Mouse (Mus musculus): ENCODE data around the gene Kctd20.

Gene Kctd20

GRCm38 (mm10) chr17:28932274-28932673 is 19.5 kb upstream of the Kctd20 start:
- no peak for DNase-seq (ENCODE audit: low spot score)

GRCm38 (mm10) chr17:28934120-28934916 is 17.4 kb upstream of the Kctd20 start:
- DNase-seq (ENCODE audit: low spot score): no peak

- DNase-seq (ENCODE audit: low spot score): no peak
Observed at GRCm38 (mm10) chr17:28936133-28936532, 15.6 kb upstream of the Kctd20 start.

- DNase-seq (ENCODE audit: low spot score): no peak
Observed at GRCm38 (mm10) chr17:28936622-28937345, 15.0 kb upstream of the Kctd20 start.

GRCm38 (mm10) chr17:28940776-28941555 is 10.8 kb upstream of the Kctd20 start:
- DNase-seq (ENCODE audit: low spot score): no peak

- no peak for DNase-seq (ENCODE audit: low spot score)
Observed at GRCm38 (mm10) chr17:28942101-28942500, 9.6 kb upstream of the Kctd20 start.

- no peak for DNase-seq (ENCODE audit: low spot score)
Observed at GRCm38 (mm10) chr17:28943740-28944139, 8.0 kb upstream of the Kctd20 start, which contains the start of gene Pxt1. Gene Pxt1, minus strand, starts transcription at chr17:28943840.

- DNase-seq (ENCODE audit: low spot score): no peak
Observed at GRCm38 (mm10) chr17:28944481-28944880, 7.3 kb upstream of the Kctd20 start.

- no peak for DNase-seq (ENCODE audit: low spot score)
Observed at GRCm38 (mm10) chr17:28947011-28947939, 4.5 kb upstream of the Kctd20 start.

GRCm38 (mm10) chr17:28948661-28949060 is 3.1 kb upstream of the Kctd20 start:
- no peak for DNase-seq (ENCODE audit: low spot score)

GRCm38 (mm10) chr17:28950751-28951150 is 999 bp upstream of the Kctd20 start:
- no peak for DNase-seq (ENCODE audit: low spot score)

GRCm38 (mm10) chr17:28953251-28953650 is 1.5 kb downstream of the Kctd20 start:
- peak; percentile 43 for DNase-seq (ENCODE audit: low spot score)

GRCm38 (mm10) chr17:28954416-28954815 is 2.7 kb downstream of the Kctd20 start:
- no peak for DNase-seq (ENCODE audit: low spot score)

- no peak for DNase-seq (ENCODE audit: low spot score)
Observed at GRCm38 (mm10) chr17:28960597-28960996, 8.8 kb downstream of the Kctd20 start.

- DNase-seq (ENCODE audit: low spot score): no peak
Observed at GRCm38 (mm10) chr17:28961596-28961995, 9.8 kb downstream of the Kctd20 start.

GRCm38 (mm10) chr17:28967021-28967610 is 15.4 kb downstream of the Kctd20 start:
- DNase-seq (ENCODE audit: low spot score): no peak

- DNase-seq (ENCODE audit: low spot score): no peak
Observed at GRCm38 (mm10) chr17:28970122-28970521, 18.4 kb downstream of the Kctd20 start.

GRCm38 (mm10) chr17:28979091-28979490 is 27.3 kb downstream of the Kctd20 start:
- DNase-seq (ENCODE audit: low spot score): no peak

- no peak for DNase-seq (ENCODE audit: low spot score)
Observed at GRCm38 (mm10) chr17:28981081-28981480, 29.3 kb downstream of the Kctd20 start.

- no peak for DNase-seq (ENCODE audit: low spot score)
Observed at GRCm38 (mm10) chr17:28982591-28982990, 30.8 kb downstream of the Kctd20 start.
